Mouse (Mus musculus) T-helper 2 cell (primary cell): ENCODE measurements around the gene D630045J12Rik.

ENCODE experiments used
- in situ Hi-C: fragments of 300-600 bp; cut with MboI, MseI; formaldehyde crosslinking; loops from one replicate; pipeline ENCODE4 v1.15.1; 2025; ENCODE audit warnings: high pct_unique_total_duplicates

Gene D630045J12Rik

GRCm38 (mm10) chr6:38134806-38135559, 118.8 kb downstream of the D630045J12Rik start:
- in situ Hi-C loops: no loop called here

- in situ Hi-C loops: no loop called here
Observed at GRCm38 (mm10) chr6:38131801-38132231, 122.0 kb downstream of the D630045J12Rik start.

- in situ Hi-C loops: no loop called here
Observed at GRCm38 (mm10) chr6:38129883-38130282, 123.9 kb downstream of the D630045J12Rik start.

GRCm38 (mm10) chr6:38128115-38128514, 125.7 kb downstream of the D630045J12Rik start:
- in situ Hi-C loops: no loop called here

- in situ Hi-C loops: no loop called here
Observed at GRCm38 (mm10) chr6:38125462-38125861, 128.3 kb downstream of the D630045J12Rik start.

GRCm38 (mm10) chr6:38124882-38125281, 128.9 kb downstream of the D630045J12Rik start:
- in situ Hi-C loops: no loop called here

- in situ Hi-C loops: no loop called here
Observed at GRCm38 (mm10) chr6:38124207-38124835, 129.5 kb downstream of the D630045J12Rik start, which contains the start of gene Atp6v0a4. Gene Atp6v0a4, minus strand, starts transcription at chr6:38124586.

GRCm38 (mm10) chr6:38123471-38124206, 130.2 kb downstream of the D630045J12Rik start:
- in situ Hi-C loops: no loop called here

- in situ Hi-C loops: no loop called here
Observed at GRCm38 (mm10) chr6:38122791-38123190, 131.0 kb downstream of the D630045J12Rik start.

GRCm38 (mm10) chr6:38121843-38122242, 132.0 kb downstream of the D630045J12Rik start:
- in situ Hi-C loops: no loop called here

GRCm38 (mm10) chr6:38120681-38121371, 133.0 kb downstream of the D630045J12Rik start:
- in situ Hi-C loops: no loop called here

GRCm38 (mm10) chr6:38118341-38118740, 135.5 kb downstream of the D630045J12Rik start:
- in situ Hi-C loops: no loop called here

GRCm38 (mm10) chr6:38116107-38116770, 137.6 kb downstream of the D630045J12Rik start:
- in situ Hi-C loops: no loop called here

GRCm38 (mm10) chr6:38110859-38111258, 142.9 kb downstream of the D630045J12Rik start:
- in situ Hi-C loops: no loop called here

- in situ Hi-C loops: no loop called here
Observed at GRCm38 (mm10) chr6:38109871-38110270, 143.9 kb downstream of the D630045J12Rik start.

GRCm38 (mm10) chr6:38109160-38109795, 144.5 kb downstream of the D630045J12Rik start, which contains the start of gene Tmem213:
Gene Tmem213, plus strand, starts transcription at chr6:38109255.
- in situ Hi-C loops: no loop called here

- in situ Hi-C loops: no loop called here
Observed at GRCm38 (mm10) chr6:38108449-38108848, 145.4 kb downstream of the D630045J12Rik start.

- in situ Hi-C loops: no loop called here
Observed at GRCm38 (mm10) chr6:38105924-38106323, 147.9 kb downstream of the D630045J12Rik start.

- in situ Hi-C loops: no loop called here
Observed at GRCm38 (mm10) chr6:38103775-38104174, 150.0 kb downstream of the D630045J12Rik start.

- in situ Hi-C loops: no loop called here
Observed at GRCm38 (mm10) chr6:38102216-38102795, 151.5 kb downstream of the D630045J12Rik start.
